Mouse (Mus musculus) kidney, adult 9 months (tissue): Measurements from ENCODE around the gene Raet1e.
"Not testable (repeated sequence)": the region's sequence is repeated elsewhere in the genome, so short reads cannot be mapped to it uniquely, and the experiment has no call there.

Source experiments
- DNase-seq: peaks from one replicate; pipeline ENCODE4 v3.0.0; 2022

Raet1e gene

GRCm38 (mm10) chr10:22158310-22158999 lies at the start of gene Raet1e, which contains the start of gene H60b:
Gene Raet1e, plus strand, starts transcription at chr10:22158569.
Gene H60b, plus strand, starts transcription at chr10:22158586.
- DNase-seq, result peak; percentile 75

- DNase-seq, result peak; percentile 85
Measured at GRCm38 (mm10) chr10:22140665-22141280, 17.6 kb upstream of the Raet1e start.

GRCm38 (mm10) chr10:22142194-22142593 lies 16.2 kb upstream of the Raet1e start:
- DNase-seq, result not testable (repeated sequence)

- no peak for DNase-seq
Measured at GRCm38 (mm10) chr10:22142926-22143325, 15.4 kb upstream of the Raet1e start.

- DNase-seq, result peak; percentile 86
Measured at GRCm38 (mm10) chr10:22148441-22149072, 9.8 kb upstream of the Raet1e start.

DNA sequence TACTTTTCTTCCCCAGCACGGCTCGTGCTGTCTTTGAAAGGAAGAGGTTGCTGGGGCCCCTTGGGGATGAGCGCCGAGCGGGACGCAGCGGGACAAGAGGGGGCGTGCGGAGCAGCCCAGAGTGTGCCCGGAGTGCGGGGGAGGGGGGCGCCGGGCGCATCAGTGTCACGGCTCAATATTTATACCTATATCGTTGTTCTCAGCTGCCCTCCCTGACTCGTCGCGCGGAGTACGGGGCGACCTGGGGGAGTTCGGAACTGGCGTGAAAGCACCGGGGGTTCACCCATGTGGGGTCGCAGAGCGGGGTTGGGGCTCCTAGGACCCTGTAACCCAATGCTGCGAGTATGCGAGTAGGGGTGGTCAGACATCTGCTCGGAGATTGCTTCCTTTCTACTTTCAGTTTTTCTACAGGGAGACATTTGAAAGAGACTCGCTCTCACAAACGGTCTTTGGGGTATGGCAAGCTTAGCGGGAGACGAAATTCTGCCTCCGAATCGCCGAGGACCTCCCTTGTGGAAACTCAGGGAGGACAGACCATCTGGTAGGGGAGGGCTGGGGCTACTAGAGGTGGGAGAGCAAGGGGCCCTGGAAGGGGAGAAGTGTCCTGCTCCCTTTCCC lies 9.2 kb upstream of the Raet1e start, which contains the start of gene E030030I06Rik:
Gene E030030I06Rik (minus strand): TSS at position 198 of the 618 bp plus-strand sequence.
- peak; percentile 32 for DNase-seq

DNA sequence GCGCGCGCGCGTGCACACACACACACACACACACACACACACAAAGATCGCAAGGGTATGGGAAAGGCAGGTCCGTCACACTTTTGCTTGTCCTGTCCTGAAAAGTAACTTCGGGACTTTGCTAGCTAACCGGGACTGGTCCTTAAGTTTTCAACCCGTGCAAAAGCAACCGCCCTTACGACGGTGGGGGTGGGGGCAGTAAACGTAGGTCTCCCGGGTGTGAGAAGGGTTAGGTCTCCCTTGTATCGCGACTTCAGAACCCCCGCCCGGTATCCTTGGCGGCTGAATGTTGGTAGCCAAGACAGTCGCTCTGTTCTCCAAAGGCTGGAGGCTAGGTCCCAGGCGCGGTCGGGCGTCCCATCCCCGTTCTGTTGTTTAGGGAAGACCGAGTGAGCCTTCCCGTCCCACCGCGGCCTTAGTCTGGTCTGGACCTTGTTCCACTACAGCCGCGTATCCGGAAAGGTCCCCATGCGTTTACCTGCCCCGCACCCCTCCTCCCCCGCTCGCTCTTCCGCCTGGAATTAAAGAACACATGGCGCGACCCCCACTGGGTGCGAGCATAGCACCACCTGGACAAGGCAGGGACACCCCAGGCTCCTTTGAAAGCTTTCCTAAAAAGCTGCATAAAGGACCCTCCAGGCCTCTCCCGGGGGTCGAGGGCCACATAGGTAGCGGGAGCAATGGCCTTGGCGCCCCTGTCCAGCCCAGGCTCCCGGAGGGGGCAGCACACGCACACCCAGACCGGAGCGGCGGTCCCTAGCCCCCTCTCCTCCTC lies 8.5 kb upstream of the Raet1e start:
- DNase-seq, result peak; percentile 32

DNA sequence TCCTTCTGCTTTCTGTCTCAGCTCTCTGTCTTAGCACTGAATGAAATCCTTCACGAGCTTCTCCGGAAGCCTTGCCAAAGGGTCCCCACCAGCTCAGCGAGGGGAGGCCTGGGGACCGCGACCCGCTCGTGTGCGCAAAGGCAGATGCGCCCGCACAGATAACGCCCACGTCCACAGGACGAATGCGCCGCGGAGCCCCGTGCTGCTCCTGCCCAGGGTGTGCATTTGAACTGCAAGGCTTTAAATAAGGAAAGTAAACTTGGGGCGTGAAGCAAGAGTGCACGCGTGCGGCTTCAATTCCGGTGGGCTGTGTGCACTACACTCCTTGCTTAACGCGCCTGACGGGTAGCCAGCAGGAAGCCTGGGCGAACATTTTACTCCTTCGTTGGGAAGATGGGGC lies 7.8 kb upstream of the Raet1e start:
- DNase-seq, result no peak

GRCm38 (mm10) chr10:22151056-22151862 lies 7.1 kb upstream of the Raet1e start:
- DNase-seq, result not testable (repeated sequence)

- not testable (repeated sequence) for DNase-seq
Measured at GRCm38 (mm10) chr10:22151863-22152640, 6.3 kb upstream of the Raet1e start.

- not testable (repeated sequence) for DNase-seq
Measured at GRCm38 (mm10) chr10:22153147-22153690, 5.2 kb upstream of the Raet1e start.

DNA sequence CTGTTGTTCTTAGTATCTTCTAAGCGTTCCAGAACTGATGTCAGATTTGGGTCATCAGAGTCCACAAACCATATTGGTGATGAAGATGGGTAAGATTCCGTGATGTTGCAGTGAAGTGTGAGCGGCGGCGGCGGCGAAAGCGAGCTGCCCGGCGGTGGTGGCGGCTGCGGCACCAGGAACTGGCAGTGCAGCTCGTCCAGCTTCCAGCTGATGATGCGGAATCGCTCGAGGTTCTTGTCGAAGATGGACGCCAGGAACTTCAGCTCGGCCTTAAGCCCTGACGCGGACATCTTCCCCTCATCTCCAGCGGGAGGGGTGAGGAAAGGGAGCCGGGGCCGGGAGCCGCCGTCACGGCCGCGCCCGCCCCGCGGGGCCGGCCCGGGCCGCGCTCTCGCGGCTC lies 4.2 kb upstream of the Raet1e start:
- DNase-seq, result peak; percentile 28

GRCm38 (mm10) chr10:22154871-22155799 lies 3.2 kb upstream of the Raet1e start:
- no peak for DNase-seq

DNA sequence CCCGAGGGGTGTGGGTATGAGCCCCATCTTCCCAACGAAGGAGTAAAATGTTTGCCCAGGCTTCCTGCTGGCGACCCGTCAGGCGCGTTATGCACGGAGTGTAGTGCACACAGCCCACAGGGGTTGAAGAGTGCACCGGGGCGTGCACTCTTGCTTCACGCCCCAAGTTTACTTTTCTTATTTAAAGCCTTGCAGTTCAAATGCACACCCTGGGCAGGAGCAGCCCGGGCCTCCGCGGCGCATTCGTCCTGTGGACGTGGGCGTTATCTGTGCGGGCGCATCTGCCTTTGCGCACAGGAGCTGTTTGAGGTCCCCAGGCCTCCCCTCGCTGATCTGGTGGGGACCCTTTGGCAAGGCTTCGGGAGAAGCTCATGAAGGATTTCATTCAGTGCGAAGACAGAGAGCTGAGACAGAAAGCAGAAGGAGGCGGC lies 777 bp downstream of the Raet1e start:
- DNase-seq, result no peak

- DNase-seq, result no peak
Measured at GRCm38 (mm10) chr10:22159581-22160140, 1.3 kb downstream of the Raet1e start.

DNA sequence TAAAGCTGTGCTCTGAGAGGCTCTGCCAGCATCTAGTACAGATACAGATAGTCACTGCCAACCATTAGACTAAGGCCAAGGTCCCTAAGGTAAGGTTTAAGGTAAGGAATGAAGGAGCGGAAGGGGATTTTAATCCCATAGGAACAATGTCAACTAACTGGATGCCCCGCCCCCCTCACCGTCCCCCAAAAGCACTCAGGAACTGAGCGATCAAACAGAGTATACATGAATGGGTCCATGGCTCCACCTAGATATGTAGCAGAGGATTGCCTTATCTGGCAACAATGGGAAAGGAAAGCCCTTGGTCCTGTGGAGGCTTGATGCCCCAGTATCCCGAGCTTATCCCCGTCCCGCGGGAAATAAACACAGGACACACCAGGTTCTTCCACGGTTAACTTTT lies 4.9 kb downstream of the Raet1e start:
- DNase-seq, result not testable (repeated sequence)

DNA sequence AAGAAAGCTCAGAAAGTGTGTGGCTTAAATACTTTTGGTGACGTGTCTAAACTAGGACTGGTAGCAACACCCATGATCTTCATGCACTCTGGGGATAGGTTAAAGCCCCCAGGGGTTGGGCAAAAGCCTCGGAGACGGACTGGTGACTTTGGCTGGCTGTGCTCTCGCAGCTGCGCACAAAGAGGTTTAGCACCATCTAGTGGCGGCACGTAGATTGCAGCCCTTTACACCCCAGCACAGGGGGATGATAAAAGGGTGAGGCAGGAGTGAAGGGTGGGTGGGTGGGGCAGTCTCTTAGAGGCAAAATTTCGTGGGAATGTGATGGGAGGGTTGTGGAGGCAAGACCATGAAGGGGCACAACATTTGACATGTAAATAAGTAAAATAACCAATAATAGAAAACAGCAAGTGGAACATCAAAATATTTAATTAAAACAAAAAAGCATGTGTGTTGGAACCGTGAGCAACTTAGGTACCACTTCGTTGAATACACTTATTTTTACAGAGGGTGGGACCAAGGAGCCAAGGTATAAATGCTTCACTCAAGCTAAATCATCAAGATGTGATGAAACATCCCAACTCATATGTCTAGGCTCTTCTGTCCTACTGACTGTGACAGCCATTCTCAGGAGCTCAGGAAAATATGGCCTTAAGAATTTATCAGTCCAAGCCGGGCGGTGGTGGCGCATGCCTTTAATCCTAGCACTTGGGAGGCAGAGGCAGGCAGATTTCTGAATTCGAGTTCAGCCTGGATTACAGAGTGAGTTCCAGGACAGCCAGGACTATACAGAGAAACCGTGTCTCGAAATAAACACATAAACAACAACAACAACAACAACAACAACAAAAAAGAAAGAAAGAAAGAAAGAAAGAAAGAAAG lies 5.6 kb downstream of the Raet1e start:
- DNase-seq, result peak; percentile 73
